Mouse (Mus musculus) ES-E14 (cell line): Measurements from ENCODE around the gene Ccdc184. TPM values are rescaled to one million over a fixed set of nuclear protein-coding genes. Genes with fewer than 3 reads are reported as not detected.

ENCODE experiments used
- DNase-seq: peaks from one replicate; pipeline ENCODE4 v3.0.0-alpha.2; 2013; ENCODE audit warnings: low read depth, low spot score
- H3K27ac ChIP-seq: 2 replicates; pipeline ENCODE4 v1.5.1; 2012; ENCODE audit warnings: low read depth, mild to moderate bottlenecking, low read length, moderate library complexity, mixed read lengths; ENCODE audit not compliant: poor library complexity, insufficient read depth, severe bottlenecking
- H3K36me3 ChIP-seq: 2 replicates; pipeline ENCODE4 v1.6.1; 2012; ENCODE audit warnings: mild to moderate bottlenecking, low read length, moderate library complexity, mixed read lengths; ENCODE audit not compliant: control insufficient read depth, poor library complexity, insufficient read depth, severe bottlenecking
- H3K4me1 ChIP-seq, 2 experiments: fragments of 150-350 bp in 1 of 2; sonication (generic) in 1 of 2; 2 replicates each; pipeline ENCODE4 v1.6.1; 2012; ENCODE audit warnings: low read length in 2 of 2, mild to moderate bottlenecking in 1 of 2, mixed read lengths in 1 of 2; ENCODE audit not compliant: control insufficient read depth in 2 of 2, insufficient read depth in 2 of 2, poor library complexity in 1 of 2
- H3K4me3 ChIP-seq, 2 experiments: fragments of 150-350 bp in 1 of 2; sonication (generic) in 1 of 2; 2 replicates each; pipeline ENCODE4 v1.5.1; 2012; ENCODE audit warnings: low read length in 2 of 2, low read depth in 1 of 2, mild to moderate bottlenecking in 1 of 2, mixed read lengths in 1 of 2; ENCODE audit not compliant: insufficient read depth in 1 of 2, poor library complexity in 1 of 2, severe bottlenecking in 1 of 2
- H3K9ac ChIP-seq: 2 replicates; pipeline ENCODE4 v1.6.1; 2012; ENCODE audit warnings: low read depth, mild to moderate bottlenecking, low read length, mixed read lengths; ENCODE audit not compliant: poor library complexity, insufficient read depth, severe bottlenecking
- H3K9me3 ChIP-seq: fragments of 150-350 bp; sonication (generic); 2 replicates; pipeline ENCODE4 v1.6.1; 2012; ENCODE audit warnings: low read depth, mild to moderate bottlenecking, low read length; ENCODE audit not compliant: control insufficient read depth, insufficient read depth
- CHD2 ChIP-seq: IDR thresholded peaks from 2 replicates; pipeline ENCODE4 v1.6.1; 2014; ENCODE audit warnings: mild to moderate bottlenecking, low read depth, low read length, inconsistent platforms
- HCFC1 ChIP-seq: IDR thresholded peaks from 2 replicates; pipeline ENCODE4 v1.6.1; 2012; ENCODE audit warnings: low read length, inconsistent platforms, borderline replicate concordance; ENCODE audit not compliant: insufficient read depth
- MAFK ChIP-seq: IDR thresholded peaks from 2 replicates; pipeline ENCODE4 v1.6.1; 2014; ENCODE audit warnings: mild to moderate bottlenecking, low read depth, low read length, inconsistent platforms; ENCODE audit not compliant: insufficient read depth
- ZC3H11A ChIP-seq: IDR thresholded peaks from 2 replicates; pipeline ENCODE4 v1.6.1; 2012; ENCODE audit warnings: low read depth, mild to moderate bottlenecking, inconsistent platforms, low read length, borderline replicate concordance
- ZNF384 ChIP-seq: IDR thresholded peaks from 2 replicates; pipeline ENCODE4 v1.6.1; 2012; ENCODE audit warnings: low read depth, low read length, inconsistent platforms
- in situ Hi-C, 2 experiments: fragments of 600-800 bp; cut with MboI; formaldehyde crosslinking; loops; one replicate each; pipeline ENCODE4 v1.15.1; 2025; ENCODE audit warnings: low sequenced_read_pairs in 2 of 2, inconsistent platforms in 1 of 2; ENCODE audit not compliant: unreplicated experiment in 2 of 2
- total RNA-seq: library from RNA; depleted of rRNA; stranded (reverse); fragments of 300-350 nt; gene quantifications from 2 replicates; pipeline ENCODE4 v1.2.3, GENCODE M21; 2012

Gene Ccdc184
- total RNA-seq, 1 experiment = 0.80 TPM

DNA sequence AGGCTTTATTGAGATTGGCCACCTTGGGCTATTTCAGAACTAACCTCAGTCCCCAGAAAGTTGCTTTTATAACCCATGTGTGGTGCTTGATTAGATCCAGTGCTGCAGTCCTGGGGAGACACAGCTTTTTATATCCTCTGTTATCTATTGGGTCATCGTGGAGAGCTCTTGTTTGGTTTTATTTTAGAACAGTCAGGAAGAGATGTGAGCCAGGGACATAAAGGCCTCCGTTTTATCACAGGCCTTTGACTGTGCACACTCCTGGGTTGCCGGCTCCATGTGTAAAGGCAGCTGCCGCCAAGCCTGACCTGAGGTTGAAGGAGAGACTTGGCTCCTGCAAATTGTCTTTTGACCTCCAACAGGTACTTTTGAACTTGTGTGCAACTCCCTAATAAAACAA, 4.4 kb upstream of the Ccdc184 start:
- no peak overlapping the region for H3K4me3 ChIP-seq
- H3K36me3 ChIP-seq = no peaks in the 10 kb centered on the region
- DNase-seq = no peak
- in situ Hi-C loops = no loop called here
- no peak overlapping the region for H3K27ac ChIP-seq
- H3K4me1 ChIP-seq = peaks cover 0 to 8% of the 10 kb centered on the region in 2 experiments; a peak in 2 of 4 replicates
- no peak overlapping the region for H3K9ac ChIP-seq
- H3K9me3 ChIP-seq = no peaks in the 10 kb centered on the region
- TF ChIP-seq CHD2 = no peak
- no peak for TF ChIP-seq HCFC1
- TF ChIP-seq ZC3H11A = no peak
- TF ChIP-seq ZNF384 = no peak
- TF ChIP-seq MAFK = no peak

DNA sequence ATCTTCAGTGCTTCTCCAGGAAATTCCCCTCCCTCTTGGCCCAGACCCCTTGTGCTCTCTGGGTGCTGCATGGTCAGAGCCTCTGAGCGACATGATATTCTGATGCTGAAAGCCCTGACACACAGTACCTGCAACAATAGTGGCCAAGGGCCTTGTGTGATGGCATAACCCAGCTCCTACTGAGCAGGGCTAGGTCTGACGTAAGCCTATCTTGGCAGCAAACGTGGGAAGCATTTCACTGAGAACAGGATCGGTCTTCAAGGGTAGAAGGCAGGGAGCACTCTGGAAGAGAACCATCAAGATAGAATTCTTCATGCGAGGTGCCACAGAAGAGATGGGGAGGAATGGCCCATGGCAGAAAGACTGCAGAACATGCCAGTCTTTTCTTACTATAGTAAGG, 1.4 kb upstream of the Ccdc184 start, which contains the start of gene Asb8:
Gene Asb8, minus strand, starts transcription at position 101 of the 400 bp plus-strand sequence.
- in situ Hi-C loops = no loop called here
- Histone ChIP-seq H3K9me3 (no peaks in the 10 kb centered on the region), H3K4me1 (peaks cover 0 to 13% of the 10 kb centered on the region in 2 experiments; a peak in 2 of 4 replicates), H3K4me3 (no peak within 1 kb of the TSS), H3K27ac (no peak within 1 kb of the TSS), H3K36me3 (no peaks in the 10 kb centered on the region), H3K9ac (no peak within 1 kb of the TSS)
- DNase-seq = no peak
- TF ChIP-seq HCFC1 = no peak
- TF ChIP-seq MAFK = no peak
- no peak for TF ChIP-seq CHD2
- TF ChIP-seq ZNF384 = no peak
- no peak for TF ChIP-seq ZC3H11A

DNA sequence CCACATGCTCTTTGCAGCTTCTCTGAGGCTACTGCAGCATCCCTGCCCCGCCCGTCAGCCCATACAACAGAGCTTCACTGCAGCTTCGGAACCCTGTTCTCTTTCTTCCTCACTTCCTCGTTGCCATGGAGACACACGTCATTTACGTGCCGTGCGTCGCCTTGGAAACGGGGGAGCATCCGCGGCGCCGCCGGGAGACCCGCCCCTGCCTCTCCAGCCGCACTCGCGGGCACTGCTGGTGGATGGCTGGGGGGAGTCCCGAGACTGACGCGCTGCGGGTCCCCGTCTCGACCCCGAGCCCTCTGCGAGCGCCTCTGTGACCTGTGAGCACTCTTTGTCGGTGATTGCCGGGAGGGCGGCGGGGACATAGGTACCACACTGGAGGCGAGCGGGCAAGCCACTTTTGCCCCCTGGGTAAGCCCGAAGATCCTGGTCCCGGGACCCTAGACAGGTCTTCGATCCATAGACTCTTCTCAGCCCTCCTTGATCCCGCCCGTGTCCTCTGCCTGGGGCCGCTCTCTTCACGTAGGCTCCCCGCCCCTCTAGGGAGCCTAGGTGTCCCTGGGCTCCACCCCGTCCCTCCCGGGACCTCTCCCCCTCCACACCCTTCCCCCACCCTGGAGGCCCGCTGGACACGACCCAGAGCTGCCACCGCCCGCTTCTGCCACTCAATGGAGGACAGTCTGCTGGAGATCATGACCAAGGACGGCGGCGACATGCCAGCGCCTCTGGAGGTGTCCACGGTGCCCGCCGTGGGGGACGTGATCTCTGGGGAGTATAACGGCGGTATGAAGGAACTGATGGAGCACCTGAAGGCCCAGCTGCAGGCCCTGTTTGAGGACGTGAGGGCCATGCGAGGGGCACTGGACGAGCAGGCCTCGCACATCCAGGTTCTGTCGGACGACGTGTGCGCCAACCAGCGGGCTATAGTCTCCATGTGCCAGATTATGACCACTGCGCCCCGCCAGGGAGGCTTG, 975 bp downstream of the Ccdc184 start:
- Histone ChIP-seq H3K4me3 (peak overlapping the region; percentile 46 to 57), H3K4me1 (peaks cover 0 to 6% of the 10 kb centered on the region in 2 experiments; a peak in 1 of 4 replicates), H3K9me3 (no peaks in the 10 kb centered on the region), H3K27ac (no peak overlapping the region), H3K9ac (no peak overlapping the region), H3K36me3 (no peaks in the 10 kb centered on the region)
- in situ Hi-C loops = no loop called here
- DNase-seq = peak; percentile 88
- TF ChIP-seq HCFC1 (no peak), ZNF384 (no peak), MAFK (no peak), CHD2 (no peak), ZC3H11A (no peak)

DNA sequence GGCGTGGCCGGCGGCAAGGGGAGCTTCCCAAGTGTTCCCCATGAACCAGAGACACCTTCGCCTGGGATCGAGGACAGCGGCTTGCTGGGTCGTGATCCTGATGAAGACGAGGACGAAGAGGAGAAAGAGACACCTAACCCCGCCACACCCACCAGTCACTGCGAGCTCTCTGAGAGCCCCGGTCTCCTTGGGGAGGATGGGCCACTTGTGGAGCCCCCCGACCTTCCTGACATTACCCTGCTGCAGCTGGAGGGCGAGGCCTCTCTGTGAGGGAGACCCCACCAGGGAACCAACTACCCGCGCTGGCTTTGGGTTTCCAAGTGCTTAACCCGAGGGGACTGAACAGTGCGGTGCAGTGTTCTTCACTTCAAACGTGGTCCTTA, 1.7 kb downstream of the Ccdc184 start:
- Histone ChIP-seq H3K4me3 (peak overlapping the region; percentile 46 to 57; a peak in 2 of 4 replicates), H3K9ac (no peak overlapping the region), H3K9me3 (no peaks in the 10 kb centered on the region), H3K4me1 (peaks cover 0 to 6% of the 10 kb centered on the region in 2 experiments; a peak in 1 of 4 replicates), H3K36me3 (no peaks in the 10 kb centered on the region), H3K27ac (no peak overlapping the region)
- in situ Hi-C loops = no loop called here
- no peak for DNase-seq
- no peak for TF ChIP-seq HCFC1
- no peak for TF ChIP-seq MAFK
- no peak for TF ChIP-seq ZC3H11A
- no peak for TF ChIP-seq ZNF384
